Mouse (Mus musculus) CH12.LX (cell line): Measurements from ENCODE around the gene Atf3. TPM values are rescaled to one million over a fixed set of nuclear protein-coding genes. Genes with fewer than 3 reads are reported as not detected.

Experiments
- DNase-seq: peaks from one replicate; pipeline ENCODE4 v3.0.0-alpha.2; 2013; ENCODE audit errors: extremely low read depth
- H3K27ac ChIP-seq: 2 replicates; pipeline ENCODE4 v1.5.1; 2012; ENCODE audit warnings: low read depth, mild to moderate bottlenecking, control low read depth, moderate library complexity; ENCODE audit not compliant: insufficient read depth
- H3K27me3 ChIP-seq: replicated peaks from 2 replicates; pipeline ENCODE3; 2012; ENCODE audit warnings: inconsistent platforms
- H3K36me3 ChIP-seq, 2 experiments: replicated peaks in 1 of 2; 2 replicates each; pipeline versions ENCODE3 to v1.6.1; 2012; ENCODE audit warnings: inconsistent platforms in 1 of 2, low read length in 1 of 2, mild to moderate bottlenecking in 1 of 2, mixed read lengths in 1 of 2, moderate library complexity in 1 of 2; ENCODE audit not compliant: control insufficient read depth in 1 of 2, insufficient read depth in 1 of 2
- H3K4me1 ChIP-seq, 2 experiments: 2 replicates each; pipeline ENCODE4 v1.6.1; 2012; ENCODE audit warnings: inconsistent platforms in 1 of 2, moderate library complexity in 1 of 2; ENCODE audit not compliant: insufficient read depth in 2 of 2, control insufficient read depth in 1 of 2
- H3K4me2 ChIP-seq: 2 replicates; pipeline ENCODE4 v1.6.1; 2012; ENCODE audit warnings: low read depth, mild to moderate bottlenecking, control low read depth; ENCODE audit not compliant: poor library complexity, insufficient read depth, severe bottlenecking
- H3K4me3 ChIP-seq, 3 experiments: fragments of 150-350 bp in 1 of 3; sonication (generic) in 1 of 3; replicated peaks in 1 of 3; 2 replicates each; pipeline versions ENCODE3 to v1.5.1; 2011 to 2012; ENCODE audit warnings: low read depth in 2 of 3, low read length in 2 of 3, mild to moderate bottlenecking in 2 of 3, moderate library complexity in 2 of 3, control low read depth in 1 of 3, improper control_type of control experiment in 1 of 3, inconsistent platforms in 1 of 3, mixed read lengths in 1 of 3; ENCODE audit not compliant: poor library complexity in 1 of 3
- H3K79me2 ChIP-seq: replicated peaks from 2 replicates; pipeline ENCODE4 v1.6.1; 2012; ENCODE audit warnings: mild to moderate bottlenecking, moderate library complexity; ENCODE audit not compliant: control insufficient read depth, poor library complexity, insufficient read depth, severe bottlenecking; ENCODE audit errors: extremely low read depth
- H3K9ac ChIP-seq: 2 replicates; pipeline ENCODE4 v1.6.1; 2012; ENCODE audit warnings: low read depth, mild to moderate bottlenecking, control low read depth, moderate library complexity; ENCODE audit not compliant: insufficient read depth
- H3K9me3 ChIP-seq: replicated peaks from 2 replicates; pipeline ENCODE3; 2012; ENCODE audit warnings: low read length, inconsistent platforms, mixed read lengths
- CHD2 ChIP-seq: IDR thresholded peaks from 2 replicates; pipeline ENCODE4 v1.6.1; 2011; ENCODE audit warnings: low read length, improper control_type of control experiment
- ELF1 ChIP-seq: IDR thresholded peaks from 2 replicates; pipeline ENCODE4 v1.6.1; 2014; ENCODE audit warnings: low read depth, mild to moderate bottlenecking, inconsistent platforms, low read length, improper control_type of control experiment
- EP300 ChIP-seq: IDR thresholded peaks from 2 replicates; pipeline ENCODE4 v1.6.1; 2011; ENCODE audit warnings: low read length, improper control_type of control experiment
- ETS1 ChIP-seq: conservative IDR thresholded peaks from 2 replicates; pipeline ENCODE4 v1.6.1; 2012; ENCODE audit warnings: low read depth, mild to moderate bottlenecking, inconsistent platforms, low read length, improper control_type of control experiment, moderate library complexity
- GABPA ChIP-seq: IDR thresholded peaks from 2 replicates; pipeline ENCODE4 v1.6.1; 2012; ENCODE audit warnings: low read depth, low read length, improper control_type of control experiment, inconsistent platforms; ENCODE audit not compliant: insufficient replicate concordance
- IRF4 ChIP-seq: IDR thresholded peaks from 2 replicates; pipeline ENCODE4 v1.6.1; 2014; ENCODE audit warnings: low read depth, mild to moderate bottlenecking, inconsistent platforms, low read length, improper control_type of control experiment
- JUND ChIP-seq: conservative IDR thresholded peaks from 2 replicates; pipeline ENCODE4 v1.6.1; 2011; ENCODE audit warnings: low read depth, low read length, improper control_type of control experiment
- KAT2A ChIP-seq: IDR thresholded peaks from 2 replicates; pipeline ENCODE4 v1.6.1; 2012; ENCODE audit warnings: low read length, improper control_type of control experiment, inconsistent platforms; ENCODE audit not compliant: insufficient replicate concordance
- MAFK ChIP-seq: IDR thresholded peaks from 2 replicates; pipeline ENCODE4 v1.6.1; 2011; ENCODE audit warnings: low read length, improper control_type of control experiment; ENCODE audit not compliant: insufficient replicate concordance
- MAX ChIP-seq: IDR thresholded peaks from 2 replicates; pipeline ENCODE4 v1.6.1; 2011; ENCODE audit warnings: low read length, improper control_type of control experiment
- MAZ ChIP-seq: IDR thresholded peaks from 2 replicates; pipeline ENCODE4 v1.6.1; 2012; ENCODE audit warnings: low read depth, mild to moderate bottlenecking, inconsistent platforms, low read length, improper control_type of control experiment, moderate library complexity
- MEF2A ChIP-seq: IDR thresholded peaks from 2 replicates; pipeline ENCODE4 v1.6.1; 2014; ENCODE audit warnings: low read depth, mild to moderate bottlenecking, inconsistent platforms, low read length, improper control_type of control experiment, borderline replicate concordance
- MXI1 ChIP-seq: IDR thresholded peaks from 2 replicates; pipeline ENCODE4 v1.6.1; 2011; ENCODE audit warnings: mild to moderate bottlenecking, low read depth, low read length, improper control_type of control experiment
- NELFE ChIP-seq: IDR thresholded peaks from 2 replicates; pipeline ENCODE4 v1.6.1; 2011; ENCODE audit warnings: low read depth, low read length, improper control_type of control experiment
- NRF1 ChIP-seq: IDR thresholded peaks from 2 replicates; pipeline ENCODE4 v1.6.1; 2014; ENCODE audit warnings: low read depth, mild to moderate bottlenecking, inconsistent platforms, low read length, improper control_type of control experiment, moderate library complexity
- PAX5 ChIP-seq: IDR thresholded peaks from 2 replicates; pipeline ENCODE4 v1.6.1; 2012; ENCODE audit warnings: low read length, inconsistent platforms, mixed read lengths
- POLR2A ChIP-seq: IDR thresholded peaks from 2 replicates; pipeline ENCODE4 v1.6.1; 2011; ENCODE audit warnings: low read depth, mild to moderate bottlenecking, improper control_type of control experiment, low read length
- POLR2AphosphoS2 ChIP-seq: IDR thresholded peaks from 2 replicates; pipeline ENCODE4 v1.6.1; 2011; ENCODE audit warnings: low read depth, low read length, improper control_type of control experiment
- RAD21 ChIP-seq: IDR thresholded peaks from 2 replicates; pipeline ENCODE4 v1.6.1; 2011; ENCODE audit warnings: low read depth, mild to moderate bottlenecking, low read length, improper control_type of control experiment, moderate library complexity
- SMC3 ChIP-seq: IDR thresholded peaks from 2 replicates; pipeline ENCODE4 v1.6.1; 2011; ENCODE audit warnings: low read depth, low read length, improper control_type of control experiment
- TBP ChIP-seq: conservative IDR thresholded peaks from 2 replicates; pipeline ENCODE4 v1.6.1; 2011; ENCODE audit warnings: low read depth, low read length, improper control_type of control experiment
- TCF12 ChIP-seq: IDR thresholded peaks from 2 replicates; pipeline ENCODE4 v1.6.1; 2014; ENCODE audit warnings: low read depth, mild to moderate bottlenecking, inconsistent platforms, low read length, improper control_type of control experiment
- USF1 ChIP-seq: IDR thresholded peaks from 2 replicates; pipeline ENCODE4 v1.6.1; 2014; ENCODE audit warnings: low read depth, mild to moderate bottlenecking, inconsistent platforms, low read length, improper control_type of control experiment
- ZC3H11A ChIP-seq: IDR thresholded peaks from 2 replicates; pipeline ENCODE4 v1.6.1; 2012; ENCODE audit warnings: low read depth, mild to moderate bottlenecking, inconsistent platforms, low read length, improper control_type of control experiment
- ZKSCAN1 ChIP-seq: IDR thresholded peaks from 2 replicates; pipeline ENCODE4 v1.6.1; 2012; ENCODE audit warnings: low read depth, inconsistent platforms, low read length, improper control_type of control experiment, borderline replicate concordance
- dilution Hi-C: fragments of 300-500 bp; cut with MboI; formaldehyde crosslinking; loops from 2 replicates; pipeline ENCODE4 v1.14.3; 2020; ENCODE audit warnings: low sequenced_read_pairs; ENCODE audit not compliant: extremely low pct_unique_long_range_greater_than_20kb, extremely low pct_ligation_motif_present
- in situ Hi-C: fragments of 300-500 bp; cut with MboI; formaldehyde crosslinking; loops from 3 replicates; pipeline ENCODE4 v1.14.3; 2019; ENCODE audit warnings: low sequenced_read_pairs, low pct_ligation_motif_present, low pct_unique_long_range_greater_than_20kb, mixed read lengths
- polyA plus RNA-seq: library from polyadenylated mRNA; unstranded; fragments of >175 nt; gene quantifications from 2 replicates; pipeline ENCODE4 v1.2.1, GENCODE M21; 2012; ENCODE audit warnings: low read depth; ENCODE audit not compliant: insufficient read length
- total RNA-seq, 2 experiments: library from RNA; depleted of rRNA; stranded (reverse); fragments of 300-350 nt in 1 of 2; fragments of >200 nt in 1 of 2; gene quantifications; 2 replicates each; pipeline ENCODE4 v1.2.3; 2012 to 2014

Gene Atf3
- total and polyA plus RNA-seq, 3 experiments = 25.1 to 39.7 (median 32.9) TPM

DNA sequence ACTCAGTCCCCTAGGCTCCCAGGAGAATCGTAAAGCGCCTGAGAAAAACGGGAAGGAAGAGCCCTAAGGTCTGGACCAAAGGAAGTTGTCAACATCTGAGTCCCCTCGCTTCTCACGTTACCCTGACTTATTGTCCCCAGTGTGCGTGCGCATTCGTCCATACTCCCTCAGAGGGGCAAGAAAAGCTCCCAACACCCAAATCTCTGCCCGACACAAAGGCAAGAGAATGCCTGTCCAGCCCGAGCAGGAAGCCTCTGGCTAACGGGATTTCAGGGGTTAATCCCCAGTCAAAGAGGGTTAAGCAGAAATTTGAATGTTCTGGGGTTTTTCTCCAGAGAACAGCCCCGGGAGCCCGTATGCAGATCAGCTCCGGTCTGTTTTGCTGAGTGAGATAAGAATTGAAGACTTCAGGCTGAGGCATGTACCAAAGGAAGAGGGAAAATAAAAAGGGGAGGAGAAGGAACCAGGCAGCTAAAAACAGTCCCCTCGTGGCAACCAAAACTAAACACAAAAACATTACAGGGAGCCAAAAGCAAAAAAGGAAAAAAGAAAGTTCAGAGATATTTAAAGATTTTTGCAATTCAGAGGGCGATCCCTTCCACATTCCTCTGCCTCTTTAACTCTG lies 32.0 kb downstream of the Atf3 start (continued):
- TF ChIP-seq ETS1 (peak; percentile 84), MXI1 (peak; percentile 65; the same call in 1 of the 2 replicates), EP300 (peak; percentile 65), TBP (0 out of 2 replicates have a peak, but pooled peaks have one; percentile 36), CHD2 (no peak), ZKSCAN1 (no peak), SMC3 (no peak), PAX5 (no peak), MEF2A (peak; percentile 85), POLR2A (peak; percentile 37; the same call in 1 of the 2 replicates), NELFE (no peak), NRF1 (peak; percentile 49; the same call in 1 of the 2 replicates)

DNA sequence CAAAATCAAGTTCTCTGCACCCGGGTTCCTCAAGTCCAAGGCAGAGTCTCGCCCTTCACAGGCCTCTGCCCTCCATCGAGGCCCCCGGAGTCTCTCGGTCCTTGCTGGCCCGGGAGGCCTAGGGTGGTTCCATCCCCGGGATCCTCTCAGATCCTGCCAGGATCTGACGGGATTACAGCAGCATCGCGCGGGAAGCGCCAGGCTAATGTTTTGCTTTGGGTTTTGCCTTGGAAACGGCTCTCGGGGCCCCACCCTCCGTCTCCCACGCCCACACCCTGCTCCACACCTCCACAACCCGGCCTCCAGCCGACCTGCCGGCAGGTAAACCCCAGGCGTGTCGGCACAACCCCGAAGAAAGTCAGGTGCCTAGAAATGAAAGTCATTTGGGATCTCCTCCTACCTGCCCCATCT lies 33.0 kb downstream of the Atf3 start:
- Histone ChIP-seq H3K9ac (no peak overlapping the region), H3K27me3 (no peaks in the 10 kb centered on the region), H3K4me1 (peaks cover 9 to 58% of the 10 kb centered on the region in 2 experiments), H3K27ac (no peak overlapping the region), H3K36me3 (peaks cover 0 to 6% of the 10 kb centered on the region in 2 experiments), H3K79me2 (peaks cover 22% of the 10 kb centered on the region), H3K4me3 (peak overlapping the region in 1 of 3 experiments; percentile 8), H3K9me3 (peaks cover 19% of the 10 kb centered on the region), H3K4me2 (no peak overlapping the region)
- DNase-seq = no peak
- in situ Hi-C loops = loop anchor here (5.0 to 10.0 kb wide), 2 partner anchors 90 to 97 kb away; partner anchors contain the start of gene Batf3
- dilution Hi-C loops = no loop called here
- TF ChIP-seq JUND (no peak), KAT2A (no peak), POLR2A (no peak), NELFE (no peak), RAD21 (no peak), USF1 (no peak), TCF12 (no peak), GABPA (no peak), ELF1 (no peak), ZC3H11A (no peak), MAX (no peak), SMC3 (no peak), IRF4 (no peak), MAFK (no peak), POLR2AphosphoS2 (no peak), MAZ (no peak)
